Mouse (Mus musculus) forebrain, embryonic 12.5 days (tissue): ENCODE results near the gene Pald1. TPM values are rescaled to one million over a fixed set of nuclear protein-coding genes. Genes with fewer than 3 reads are reported as not detected.

Experiments
- ATAC-seq: fragments of 200-750 bp; cut with Nextera tagmentation; 2 replicates; pipeline ENCODE4 v1.8.0; 2017; ENCODE audit warnings: moderate TSS enrichment; ENCODE audit not compliant: low FRiP score
- H3K27ac ChIP-seq: fragments of 300-500 bp; sonication (generic); 2 replicates; pipeline ENCODE4 v1.5.1; 2016; ENCODE audit warnings: mild to moderate bottlenecking
- H3K27me3 ChIP-seq: fragments of 300-500 bp; sonication (generic); 2 replicates; pipeline ENCODE4 v1.6.1; 2016; ENCODE audit warnings: mild to moderate bottlenecking
- H3K36me3 ChIP-seq: fragments of 300-500 bp; sonication (generic); replicated peaks from 2 replicates; pipeline ENCODE4 v1.6.1; 2016; ENCODE audit warnings: mild to moderate bottlenecking
- H3K4me1 ChIP-seq: fragments of 300-500 bp; sonication (generic); 2 replicates; pipeline ENCODE4 v1.6.1; 2016
- H3K4me2 ChIP-seq: fragments of 300-500 bp; sonication (generic); 2 replicates; pipeline ENCODE4 v1.6.1; 2016; ENCODE audit warnings: mild to moderate bottlenecking, moderate library complexity
- H3K4me3 ChIP-seq: fragments of 300-500 bp; sonication (generic); replicated peaks from 2 replicates; pipeline ENCODE4 v1.5.1; 2016; ENCODE audit warnings: mild to moderate bottlenecking
- H3K9ac ChIP-seq: fragments of 300-500 bp; sonication (generic); 2 replicates; pipeline ENCODE4 v1.6.1; 2016; ENCODE audit warnings: mild to moderate bottlenecking
- H3K9me3 ChIP-seq: fragments of 300-500 bp; sonication (generic); 2 replicates; pipeline ENCODE4 v1.6.1; 2016
- WGBS: fragments of 180-500 bp; shearing (Covaris S2); methylation state at CpG from one replicate; pipeline ENCODE4 v1.1.7; 2016; 5-methylcytosine and 5-hydroxymethylcytosine counted together
- polyA plus RNA-seq: library from polyadenylated mRNA; unstranded; fragments of >200 nt; fragmentation: Nextera tagmentation; extraction: Ambion mirVana; gene quantifications from 2 replicates; pipeline ENCODE4 v1.2.1, GENCODE M21; 2016

Gene Pald1
- polyA plus RNA-seq, 1 experiment from 2014 or later = 20.7 TPM

GRCm38 (mm10) chr10:61379340-61380040 is 3.8 kb downstream of the Pald1 start:
- WGBS = 90% methylated on average over 13 of the region's 13 CpGs
- H3K4me3 ChIP-seq = no peak overlapping the region

DNA sequence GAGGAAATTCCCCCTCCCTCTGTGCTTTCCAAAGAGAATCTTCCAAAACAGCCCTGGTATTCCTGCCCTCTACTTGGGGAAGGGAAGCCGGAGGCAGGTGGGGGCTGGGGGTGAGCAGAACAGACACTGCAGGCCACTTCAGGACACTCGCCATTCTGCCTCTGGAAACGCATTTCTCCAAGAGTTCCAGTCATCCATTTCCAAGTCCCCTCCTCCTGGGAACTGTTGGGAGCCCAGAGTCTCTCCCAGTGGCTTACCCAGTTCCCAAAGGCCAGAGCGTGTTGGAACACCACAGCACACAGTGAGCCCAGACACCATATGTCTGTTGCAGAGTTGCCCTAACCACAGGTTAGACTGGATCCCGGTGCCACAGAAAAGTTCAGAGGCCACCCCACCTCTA is 4.6 kb downstream of the Pald1 start:
- H3K27ac ChIP-seq = no peak overlapping the region
- H3K36me3 ChIP-seq = no peaks in the 10 kb centered on the region
- peaks cover 29% of the 10 kb centered on the region for H3K27me3 ChIP-seq
- peaks cover 34% of the 10 kb centered on the region for H3K4me1 ChIP-seq
- no peak overlapping the region for H3K4me3 ChIP-seq
- ATAC-seq = no peak
- H3K4me2 ChIP-seq = no peak overlapping the region
- no peaks in the 10 kb centered on the region for H3K9me3 ChIP-seq
- no peak overlapping the region for H3K9ac ChIP-seq
- WGBS = 86% methylated on average over 5 of the region's 5 CpGs

More at GRCm38 (mm10) chr10:61379340-61380040, 3.8 kb downstream of the Pald1 start:
- no peak overlapping the region for H3K27ac ChIP-seq
- H3K4me2 ChIP-seq = 0 out of 2 replicates have a peak overlapping the region, but pooled peaks have one; percentile 8
- peaks cover 40% of the 10 kb centered on the region for H3K4me1 ChIP-seq
- no peak overlapping the region; the same call in 1 of the 2 replicates for H3K9ac ChIP-seq
- no peaks in the 10 kb centered on the region for H3K36me3 ChIP-seq
- no peaks in the 10 kb centered on the region for H3K9me3 ChIP-seq
- ATAC-seq = no peak
- H3K27me3 ChIP-seq = peaks cover 32% of the 10 kb centered on the region

GRCm38 (mm10) chr10:61378050-61378449 is 5.3 kb downstream of the Pald1 start:
- WGBS = 96% methylated on average over 5 of the region's 5 CpGs
- H3K4me1 ChIP-seq = peaks cover 32% of the 10 kb centered on the region
- H3K9me3 ChIP-seq = no peaks in the 10 kb centered on the region
- H3K4me2 ChIP-seq = no peak overlapping the region
- no peaks in the 10 kb centered on the region for H3K36me3 ChIP-seq
- H3K27me3 ChIP-seq = peaks cover 29% of the 10 kb centered on the region
- ATAC-seq = no peak
- no peak overlapping the region for H3K27ac ChIP-seq
- H3K9ac ChIP-seq = no peak overlapping the region
- H3K4me3 ChIP-seq = no peak overlapping the region

GRCm38 (mm10) chr10:61374771-61375481 is 8.4 kb downstream of the Pald1 start:
- Histone ChIP-seq H3K9me3 (no peaks in the 10 kb centered on the region), H3K27ac (no peak overlapping the region), H3K4me1 (peaks cover 6% of the 10 kb centered on the region; the same call in 1 of the 2 replicates), H3K4me2 (no peak overlapping the region), H3K36me3 (no peaks in the 10 kb centered on the region), H3K27me3 (no peaks in the 10 kb centered on the region), H3K9ac (no peak overlapping the region), H3K4me3 (no peak overlapping the region)
- 79% methylated on average over 6 of the region's 6 CpGs for WGBS
- no peak for ATAC-seq

DNA sequence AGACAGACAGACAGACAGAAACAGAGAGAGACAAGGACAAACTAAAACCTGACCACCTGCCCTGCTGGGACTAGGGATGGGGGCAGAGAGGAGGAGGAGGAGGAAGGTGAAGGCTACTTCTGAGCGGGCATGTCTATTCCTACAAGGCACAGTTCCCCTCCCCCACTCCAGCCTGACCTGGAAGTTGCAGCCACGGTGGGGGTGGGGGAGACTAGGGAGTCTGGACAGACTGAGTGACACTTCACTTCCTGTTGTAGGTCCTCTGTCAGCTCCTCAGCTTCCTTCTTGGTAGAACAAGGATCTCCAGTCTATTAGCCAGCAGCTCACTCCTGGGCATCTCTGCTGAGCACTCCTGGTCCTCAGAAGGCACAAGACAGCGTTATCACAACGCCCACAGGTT is 9.3 kb downstream of the Pald1 start:
- H3K27ac ChIP-seq = no peak overlapping the region
- H3K9ac ChIP-seq = no peak overlapping the region
- H3K9me3 ChIP-seq = no peaks in the 10 kb centered on the region
- H3K4me3 ChIP-seq = no peak overlapping the region
- H3K4me1 ChIP-seq = peaks cover 5% of the 10 kb centered on the region; the same call in 1 of the 2 replicates
- WGBS = 61% methylated on average over 4 of the region's 4 CpGs
- H3K4me2 ChIP-seq = no peak overlapping the region
- no peak for ATAC-seq
- H3K36me3 ChIP-seq = no peaks in the 10 kb centered on the region
- H3K27me3 ChIP-seq = no peaks in the 10 kb centered on the region

- H3K4me2 ChIP-seq = no peak overlapping the region
- H3K27me3 ChIP-seq = no peaks in the 10 kb centered on the region
- no peaks in the 10 kb centered on the region for H3K36me3 ChIP-seq
- H3K9me3 ChIP-seq = no peaks in the 10 kb centered on the region
- no peak for ATAC-seq
- 74% methylated on average over 4 of the region's 4 CpGs for whole genome bisulfite sequencing
- H3K9ac ChIP-seq = no peak overlapping the region
- H3K27ac ChIP-seq = no peak overlapping the region
- 0 out of 2 replicates have a peak, but pooled peaks cover 5% of the 10 kb centered on the region for H3K4me1 ChIP-seq
- no peak overlapping the region for H3K4me3 ChIP-seq
Observed at GRCm38 (mm10) chr10:61372585-61372923, 10.8 kb downstream of the Pald1 start.

DNA sequence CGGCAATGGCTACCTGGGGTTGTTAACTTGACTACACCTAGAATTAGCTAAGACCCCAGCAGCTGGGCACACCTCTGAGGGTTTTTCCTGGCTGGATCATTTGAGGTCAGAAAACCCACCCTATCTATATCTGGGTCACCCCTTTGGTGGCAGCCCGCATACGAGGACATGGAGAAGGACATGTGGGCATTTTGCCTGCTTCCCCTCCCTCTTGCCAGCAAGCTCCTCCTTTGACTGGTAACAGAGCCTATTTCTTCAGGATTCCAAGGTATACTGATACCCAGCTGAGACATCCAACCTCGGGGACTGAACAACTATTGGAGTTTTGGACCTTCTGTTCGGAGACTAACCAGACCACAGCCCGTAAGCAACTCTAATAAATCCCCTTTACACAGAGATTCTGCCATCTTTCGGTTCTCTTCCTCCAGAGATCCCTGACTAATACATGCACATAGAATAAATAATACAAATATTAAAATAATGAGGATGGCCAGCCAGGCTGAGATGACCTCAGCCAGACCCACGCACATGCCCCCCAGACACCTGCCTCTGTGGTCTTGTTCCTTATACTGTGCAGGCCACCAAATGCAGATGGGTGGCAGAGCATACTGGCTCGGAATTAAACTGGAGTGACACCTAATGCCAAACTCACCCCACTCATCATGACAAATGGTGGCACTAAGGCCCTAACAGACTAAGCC is 11.3 kb downstream of the Pald1 start:
- Histone ChIP-seq H3K4me1 (0 out of 2 replicates have a peak, but pooled peaks cover 5% of the 10 kb centered on the region), H3K9me3 (no peaks in the 10 kb centered on the region)
- 86% methylated on average over 9 of the region's 9 CpGs for WGBS

DNA sequence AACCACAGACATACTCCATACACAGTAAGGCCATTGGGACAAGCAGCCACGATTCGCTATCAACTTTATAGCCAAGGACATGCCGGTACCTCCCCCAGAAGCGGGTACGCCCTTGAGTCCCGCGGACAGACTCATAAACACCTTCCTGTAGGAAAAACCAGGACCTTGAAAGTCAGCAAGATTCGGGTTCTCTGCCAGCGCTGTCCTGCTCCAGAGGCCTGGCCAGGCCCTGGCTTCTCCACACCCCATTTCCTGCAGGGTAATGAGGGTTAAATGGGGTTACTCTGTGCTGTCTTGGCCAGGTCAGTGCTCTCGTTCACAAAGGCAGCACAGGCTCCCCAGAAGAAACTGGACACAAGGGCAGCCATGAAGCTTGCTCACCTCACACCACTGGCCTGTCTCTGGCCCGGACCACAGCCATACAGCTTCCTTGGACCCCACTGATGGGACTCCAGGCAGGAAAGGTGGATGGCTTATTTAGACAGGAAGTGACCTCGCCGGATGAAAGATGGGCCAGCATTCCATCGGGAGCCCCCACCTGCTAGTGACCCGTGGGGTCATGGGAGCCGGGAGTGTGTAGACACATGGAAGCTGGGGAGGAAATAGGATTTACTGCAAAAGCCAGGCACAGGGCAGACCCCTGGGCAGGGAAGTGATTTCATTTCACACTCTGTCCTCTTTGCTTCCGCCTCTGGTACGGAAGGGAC is 12.9 kb downstream of the Pald1 start:
- Histone ChIP-seq H3K9me3 (no peaks in the 10 kb centered on the region), H3K4me2 (no peak overlapping the region), H3K27ac (no peak overlapping the region), H3K4me3 (no peak overlapping the region), H3K4me1 (0 out of 2 replicates have a peak, but pooled peaks cover 5% of the 10 kb centered on the region), H3K36me3 (no peaks in the 10 kb centered on the region), H3K27me3 (no peaks in the 10 kb centered on the region), H3K9ac (no peak overlapping the region)
- ATAC-seq = no peak
- WGBS = 80% methylated on average over 18 of the region's 18 CpGs

More for the DNA sequence above, 11.3 kb downstream of the Pald1 start:
- no peaks in the 10 kb centered on the region for H3K36me3 ChIP-seq
- H3K27ac ChIP-seq = no peak overlapping the region
- H3K4me2 ChIP-seq = no peak overlapping the region
- H3K4me3 ChIP-seq = no peak overlapping the region
- no peak overlapping the region for H3K9ac ChIP-seq
- no peak for ATAC-seq
- no peaks in the 10 kb centered on the region for H3K27me3 ChIP-seq

DNA sequence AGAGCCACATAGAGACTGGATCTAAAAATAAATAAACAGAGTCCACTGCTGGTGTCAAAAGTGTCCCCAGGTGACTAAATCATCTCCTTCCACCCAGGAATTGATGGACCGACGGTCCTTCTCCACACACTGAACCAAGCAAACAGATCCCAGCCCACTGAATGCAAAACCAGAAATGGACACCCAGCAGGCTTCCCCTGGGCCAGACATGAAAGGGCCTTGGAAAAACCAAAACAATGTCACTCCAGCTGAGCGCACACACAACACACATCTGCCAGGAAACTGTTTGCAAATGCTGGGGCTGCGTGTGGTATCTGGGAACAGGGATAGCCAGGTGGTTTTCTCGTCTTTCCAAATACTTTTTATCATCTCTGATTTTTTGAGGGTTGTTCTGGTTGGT is 13.6 kb downstream of the Pald1 start:
- Histone ChIP-seq H3K4me3 (no peak overlapping the region), H3K4me1 (no peaks in the 10 kb centered on the region), H3K4me2 (no peak overlapping the region), H3K36me3 (no peaks in the 10 kb centered on the region), H3K27ac (no peak overlapping the region), H3K27me3 (no peaks in the 10 kb centered on the region), H3K9me3 (no peaks in the 10 kb centered on the region), H3K9ac (no peak overlapping the region)
- WGBS = 65% methylated on average over 5 of the region's 5 CpGs
- ATAC-seq = no peak

DNA sequence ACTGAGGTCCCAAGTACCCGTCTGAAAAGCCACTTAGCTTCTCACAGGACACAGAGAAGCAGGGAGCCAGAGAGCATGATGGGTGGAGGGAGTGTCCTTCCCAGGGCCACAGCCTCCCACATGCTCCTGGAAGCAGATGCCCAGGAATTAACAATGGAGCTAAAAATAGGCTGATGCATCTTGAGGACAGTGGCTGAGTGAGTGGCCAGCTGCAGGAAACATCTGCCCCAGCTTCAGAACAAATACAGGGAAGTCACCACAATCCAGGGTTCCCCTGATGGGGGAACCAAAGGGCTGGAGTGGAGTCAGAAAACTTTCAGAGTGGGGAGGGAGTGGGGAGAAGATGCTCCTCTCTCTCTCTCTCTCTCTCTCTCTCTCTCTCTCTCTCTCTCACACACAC is 17.4 kb downstream of the Pald1 start:
- no peak overlapping the region; the same call in 1 of the 2 replicates for H3K27ac ChIP-seq
- ATAC-seq = no peak

DNA sequence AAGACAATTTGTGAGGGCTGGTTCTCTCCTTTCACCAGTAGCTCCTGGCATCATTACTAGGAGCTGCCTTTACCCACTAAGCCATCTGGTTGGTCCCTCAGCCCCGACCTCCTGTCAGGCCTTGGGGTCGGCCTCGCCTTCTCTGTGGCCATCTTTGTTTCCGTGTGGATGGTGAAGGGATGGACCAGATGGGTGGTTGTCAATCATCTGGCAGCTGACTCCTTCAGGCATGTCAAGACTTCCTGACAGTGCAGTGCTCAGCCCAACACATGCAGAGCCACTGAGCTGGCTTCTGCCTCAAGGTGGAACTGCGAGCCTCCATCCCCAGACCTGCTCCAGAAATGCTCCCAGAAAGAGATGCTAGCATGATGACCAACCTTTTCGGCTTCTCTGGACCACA is 18.9 kb downstream of the Pald1 start:
- 0 out of 2 replicates have a peak, but pooled peaks cover 3% of the 10 kb centered on the region for H3K9me3 ChIP-seq
- 94% methylated on average over 6 of the region's 6 CpGs for WGBS
- no peak overlapping the region for H3K27ac ChIP-seq

More for the DNA sequence above, 17.4 kb downstream of the Pald1 start:
- H3K27me3 ChIP-seq = no peaks in the 10 kb centered on the region
- H3K4me2 ChIP-seq = no peak overlapping the region
- no peak overlapping the region for H3K4me3 ChIP-seq
- H3K4me1 ChIP-seq = no peaks in the 10 kb centered on the region
- no peaks in the 10 kb centered on the region for H3K36me3 ChIP-seq
- H3K9ac ChIP-seq = no peak overlapping the region
- WGBS = 64% methylated on average over 1 of the region's 1 CpGs
- H3K9me3 ChIP-seq = no peaks in the 10 kb centered on the region

DNA sequence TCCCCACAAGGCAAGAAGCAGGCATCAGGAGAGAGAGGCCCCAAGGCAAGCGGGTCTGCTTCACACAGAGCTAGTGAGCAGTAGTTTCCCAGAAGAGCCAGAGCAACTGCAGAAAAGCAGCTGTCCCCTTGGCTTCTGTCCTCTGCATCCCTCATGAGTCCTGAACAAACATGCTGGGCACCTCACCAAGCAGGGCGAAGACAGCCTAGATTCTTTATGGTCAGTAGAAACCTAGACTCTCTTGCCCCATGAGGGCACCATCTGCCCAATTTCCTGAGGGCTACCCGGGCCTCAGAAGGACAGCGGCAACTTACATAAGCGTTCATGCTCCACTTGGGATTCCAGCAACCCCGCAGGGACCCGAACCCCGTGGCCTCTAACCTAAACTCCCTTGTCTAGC is 20.3 kb downstream of the Pald1 start:
- Histone ChIP-seq H3K4me1 (no peaks in the 10 kb centered on the region), H3K27ac (no peak overlapping the region), H3K4me3 (no peak overlapping the region), H3K9me3 (0 out of 2 replicates have a peak, but pooled peaks cover 3% of the 10 kb centered on the region), H3K9ac (no peak overlapping the region), H3K4me2 (no peak overlapping the region), H3K27me3 (no peaks in the 10 kb centered on the region), H3K36me3 (0 out of 2 replicates have a peak, but pooled peaks cover 2% of the 10 kb centered on the region)
- WGBS = 88% methylated on average over 8 of the region's 8 CpGs
- no peak for ATAC-seq

More for the DNA sequence above, 18.9 kb downstream of the Pald1 start:
- ATAC-seq = no peak
- Histone ChIP-seq H3K9ac (no peak overlapping the region), H3K4me1 (no peaks in the 10 kb centered on the region), H3K36me3 (0 out of 2 replicates have a peak, but pooled peaks cover 2% of the 10 kb centered on the region), H3K27me3 (no peaks in the 10 kb centered on the region), H3K4me2 (no peak overlapping the region), H3K4me3 (no peak overlapping the region)
